Mouse (Mus musculus) ES-Bruce4 (cell line): ENCODE measurements around the gene Plekhm3.
"Not testable (repeated sequence)": the region's sequence is repeated elsewhere in the genome, so short reads cannot be mapped to it uniquely, and the experiment has no call there.

Source experiments
- CTCF ChIP-seq: IDR thresholded peaks from one replicate; pipeline ENCODE4 v1.8.1; 2011; ENCODE audit warnings: low read depth, low read length
- EP300 ChIP-seq: IDR thresholded peaks from 2 replicates; pipeline ENCODE4 v1.6.1; 2011; ENCODE audit warnings: low read depth, low read length; ENCODE audit not compliant: insufficient read depth
- POLR2A ChIP-seq: IDR thresholded peaks from one replicate; pipeline ENCODE4 v1.8.1; 2011; ENCODE audit warnings: low read length; ENCODE audit not compliant: insufficient read depth

DNA sequence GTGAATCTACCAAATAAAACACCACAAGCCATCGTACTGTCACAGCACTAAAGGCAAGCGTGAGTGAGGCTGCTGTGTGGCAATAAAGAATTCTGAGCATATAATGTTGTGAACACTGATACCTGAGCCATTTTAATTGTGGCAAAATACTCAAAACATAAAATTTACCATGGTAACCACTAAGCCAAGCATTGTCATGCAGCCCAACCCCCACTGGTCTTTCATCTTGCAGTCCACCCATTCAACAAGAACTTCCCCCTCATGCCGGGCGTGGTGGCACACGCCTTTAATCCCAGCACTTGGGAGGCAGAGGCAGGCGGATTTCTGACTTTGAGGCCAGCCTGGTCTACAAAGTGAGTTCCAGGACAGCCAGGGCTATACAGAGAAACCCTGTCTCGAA, 1.8 kb downstream of the Plekhm3 start:
- TF ChIP-seq POLR2A, CTCF, EP300: not testable (repeated sequence)
